Mouse (Mus musculus): ENCODE data around the gene Gsta3. TPM values are rescaled to one million over a fixed set of nuclear protein-coding genes. Genes with fewer than 3 reads are reported as not detected.

Gene Gsta3
- polyA plus RNA-seq, 1 experiment from 2014 or later = 0.48 TPM

DNA sequence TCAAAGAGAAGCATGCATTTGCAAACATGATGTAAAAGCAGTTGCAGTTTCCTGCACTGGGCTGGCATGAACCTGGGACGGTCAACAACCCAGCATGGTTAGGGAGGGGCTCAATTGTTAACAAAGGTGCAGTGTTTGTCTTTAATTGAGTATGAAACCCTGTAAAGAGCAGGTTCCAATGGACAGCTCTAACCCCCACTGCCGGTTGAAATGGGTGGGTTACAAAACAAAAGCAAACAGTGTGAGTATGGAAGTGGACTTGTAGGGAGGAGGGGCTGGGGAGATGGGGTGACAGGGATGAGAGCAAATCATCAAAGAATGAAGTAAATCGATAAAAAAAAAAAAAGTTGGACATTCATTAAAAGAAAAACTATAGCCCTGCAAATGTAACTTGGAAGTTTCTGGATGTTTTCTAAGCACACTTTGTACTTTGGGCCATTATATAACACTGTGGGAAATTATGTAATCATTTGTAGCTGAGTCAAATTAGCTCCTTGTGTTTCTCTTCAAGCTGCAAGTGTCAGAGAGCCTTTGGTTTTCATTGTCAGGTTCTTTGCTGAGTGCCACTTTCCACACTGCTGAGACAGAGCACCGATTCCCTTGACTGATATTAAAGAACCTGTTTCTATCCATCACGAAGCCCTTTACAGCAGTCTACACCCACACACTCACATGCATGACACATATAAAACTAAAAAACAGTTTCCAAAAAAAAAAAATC, 8.5 kb upstream of the Gsta3 start:
- DNase-seq (ENCODE audit: low spot score) (no peak), ATAC-seq (ENCODE audit: insufficient read depth, low FRiP score, low TSS enrichment) (no peak)
- no peak overlapping the region for H3K27ac ChIP-seq (ENCODE audit: low read depth, low read length)
- no peaks in the 10 kb centered on the region for H3K27me3 ChIP-seq (ENCODE audit: control insufficient read depth, insufficient read depth, low read length)
- H3K36me3 ChIP-seq (ENCODE audit: control insufficient read depth, insufficient read depth, low read length) = no peaks in the 10 kb centered on the region
- H3K4me3 ChIP-seq (ENCODE audit: low read depth, low read length) = no peak overlapping the region
- H3K9me3 ChIP-seq (ENCODE audit: control insufficient read depth, low read length) = no peaks in the 10 kb centered on the region
- WGBS = 67% methylated on average over 5 of the region's 5 CpGs
- H3K4me2 ChIP-seq (ENCODE audit: low read depth) = no peak overlapping the region
- no peaks in the 10 kb centered on the region for H3K4me1 ChIP-seq (ENCODE audit: control insufficient read depth, insufficient read depth, low read length)
- H3K9ac ChIP-seq (ENCODE audit: low read length) = no peak overlapping the region

- no peaks in the 10 kb centered on the region for H3K9me3 ChIP-seq (ENCODE audit: control insufficient read depth, low read length)
- no peak overlapping the region for H3K4me3 ChIP-seq (ENCODE audit: low read depth, low read length)
- WGBS = 85% methylated on average over 1 of the region's 1 CpGs
- no peak overlapping the region for H3K9ac ChIP-seq (ENCODE audit: low read length)
- DNase-seq (ENCODE audit: low spot score) (no peak), ATAC-seq (ENCODE audit: insufficient read depth, low FRiP score, low TSS enrichment) (no peak)
- no peak overlapping the region for H3K27ac ChIP-seq (ENCODE audit: low read depth, low read length)
- no peaks in the 10 kb centered on the region for H3K4me1 ChIP-seq (ENCODE audit: control insufficient read depth, insufficient read depth, low read length)
- no peak overlapping the region for H3K4me2 ChIP-seq (ENCODE audit: low read depth)
- H3K36me3 ChIP-seq (ENCODE audit: control insufficient read depth, insufficient read depth, low read length) = no peaks in the 10 kb centered on the region
- H3K27me3 ChIP-seq (ENCODE audit: control insufficient read depth, insufficient read depth, low read length) = no peaks in the 10 kb centered on the region
These were observed 7.9 kb upstream of the Gsta3 start for GRCm38 (mm10) chr1:21232516-21232915.

DNA sequence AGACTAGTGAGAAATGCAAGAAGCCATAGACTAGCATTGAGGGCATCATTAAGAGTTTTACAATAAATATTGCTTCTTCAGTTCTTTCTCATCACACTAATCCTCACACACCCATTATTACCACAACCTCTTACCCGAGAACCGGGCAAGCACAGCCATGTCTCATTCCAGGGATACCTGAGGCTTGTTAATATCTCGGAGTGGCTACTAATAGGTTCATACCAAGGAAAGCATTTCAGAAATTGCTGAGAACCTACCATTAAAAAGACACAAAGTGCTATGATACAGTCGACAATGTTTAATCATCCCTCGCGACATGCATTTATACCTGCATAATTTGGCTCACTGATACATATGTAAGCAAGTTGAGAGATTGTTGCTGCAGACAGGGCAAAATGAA, 5.0 kb upstream of the Gsta3 start:
- H3K9ac ChIP-seq (ENCODE audit: low read length) = no peak overlapping the region
- no peaks in the 10 kb centered on the region for H3K27me3 ChIP-seq (ENCODE audit: control insufficient read depth, insufficient read depth, low read length)
- no peaks in the 10 kb centered on the region for H3K36me3 ChIP-seq (ENCODE audit: control insufficient read depth, insufficient read depth, low read length)
- ATAC-seq (ENCODE audit: insufficient read depth, low FRiP score, low TSS enrichment) = no peak
- no peak for DNase-seq (ENCODE audit: low spot score)
- no peaks in the 10 kb centered on the region for H3K9me3 ChIP-seq (ENCODE audit: control insufficient read depth, low read length)
- H3K4me2 ChIP-seq (ENCODE audit: low read depth) = no peak overlapping the region
- no peaks in the 10 kb centered on the region for H3K4me1 ChIP-seq (ENCODE audit: control insufficient read depth, insufficient read depth, low read length)
- H3K27ac ChIP-seq (ENCODE audit: low read depth, low read length) = no peak overlapping the region
- 92% methylated on average over 6 of the region's 6 CpGs for WGBS
- no peak overlapping the region for H3K4me3 ChIP-seq (ENCODE audit: low read depth, low read length)

GRCm38 (mm10) chr1:21241096-21241495, 707 bp downstream of the Gsta3 start:
- Histone ChIP-seq H3K9me3 (ENCODE audit: control insufficient read depth, low read length) (no peaks in the 10 kb centered on the region), H3K27ac (ENCODE audit: low read depth, low read length) (no peak overlapping the region), H3K27me3 (ENCODE audit: control insufficient read depth, insufficient read depth, low read length) (no peaks in the 10 kb centered on the region), H3K36me3 (ENCODE audit: control insufficient read depth, insufficient read depth, low read length) (no peaks in the 10 kb centered on the region), H3K4me1 (ENCODE audit: control insufficient read depth, insufficient read depth, low read length) (no peaks in the 10 kb centered on the region), H3K4me3 (ENCODE audit: low read depth, low read length) (no peak overlapping the region), H3K4me2 (ENCODE audit: low read depth) (no peak overlapping the region), H3K9ac (ENCODE audit: low read length) (no peak overlapping the region)
- 81% methylated on average over 1 of the region's 1 CpGs for WGBS
- ATAC-seq (ENCODE audit: insufficient read depth, low FRiP score, low TSS enrichment) = no peak
- DNase-seq (ENCODE audit: low spot score) = no peak

GRCm38 (mm10) chr1:21244290-21244960, 4.0 kb downstream of the Gsta3 start:
- H3K9ac ChIP-seq (ENCODE audit: low read length) = no peak overlapping the region
- no peak for ATAC-seq (ENCODE audit: insufficient read depth, low FRiP score, low TSS enrichment)
- 79% methylated on average over 4 of the region's 4 CpGs for WGBS
- no peak overlapping the region for H3K27ac ChIP-seq (ENCODE audit: low read depth, low read length)
- H3K4me3 ChIP-seq (ENCODE audit: low read depth, low read length) = no peak overlapping the region
- H3K4me1 ChIP-seq (ENCODE audit: control insufficient read depth, insufficient read depth, low read length) = no peaks in the 10 kb centered on the region
- no peak overlapping the region for H3K4me2 ChIP-seq (ENCODE audit: low read depth)
- H3K9me3 ChIP-seq (ENCODE audit: control insufficient read depth, low read length) = no peaks in the 10 kb centered on the region
- no peak for DNase-seq (ENCODE audit: low spot score)
- H3K36me3 ChIP-seq (ENCODE audit: control insufficient read depth, insufficient read depth, low read length) = no peaks in the 10 kb centered on the region
- no peaks in the 10 kb centered on the region for H3K27me3 ChIP-seq (ENCODE audit: control insufficient read depth, insufficient read depth, low read length)

GRCm38 (mm10) chr1:21246136-21246535, 5.7 kb downstream of the Gsta3 start:
- DNase-seq (ENCODE audit: low spot score) (no peak), ATAC-seq (ENCODE audit: insufficient read depth, low FRiP score, low TSS enrichment) (no peak)
- H3K27me3 ChIP-seq (ENCODE audit: control insufficient read depth, insufficient read depth, low read length) = no peaks in the 10 kb centered on the region
- 84% methylated on average over 3 of the region's 3 CpGs for WGBS
- no peaks in the 10 kb centered on the region for H3K36me3 ChIP-seq (ENCODE audit: control insufficient read depth, insufficient read depth, low read length)
- no peaks in the 10 kb centered on the region for H3K9me3 ChIP-seq (ENCODE audit: control insufficient read depth, low read length)
- H3K4me2 ChIP-seq (ENCODE audit: low read depth) = no peak overlapping the region
- no peaks in the 10 kb centered on the region for H3K4me1 ChIP-seq (ENCODE audit: control insufficient read depth, insufficient read depth, low read length)
- no peak overlapping the region for H3K27ac ChIP-seq (ENCODE audit: low read depth, low read length)
- no peak overlapping the region for H3K4me3 ChIP-seq (ENCODE audit: low read depth, low read length)
- H3K9ac ChIP-seq (ENCODE audit: low read length) = no peak overlapping the region

- Histone ChIP-seq H3K9ac (ENCODE audit: low read length) (no peak overlapping the region), H3K4me1 (ENCODE audit: control insufficient read depth, insufficient read depth, low read length) (no peaks in the 10 kb centered on the region), H3K27ac (ENCODE audit: low read depth, low read length) (no peak overlapping the region), H3K4me2 (ENCODE audit: low read depth) (no peak overlapping the region), H3K4me3 (ENCODE audit: low read depth, low read length) (no peak overlapping the region), H3K9me3 (ENCODE audit: control insufficient read depth, low read length) (no peaks in the 10 kb centered on the region), H3K27me3 (ENCODE audit: control insufficient read depth, insufficient read depth, low read length) (no peaks in the 10 kb centered on the region), H3K36me3 (ENCODE audit: control insufficient read depth, insufficient read depth, low read length) (no peaks in the 10 kb centered on the region)
- DNase-seq (ENCODE audit: low spot score) (no peak), ATAC-seq (ENCODE audit: insufficient read depth, low FRiP score, low TSS enrichment) (no peak)
These were observed 7.5 kb downstream of the Gsta3 start for GRCm38 (mm10) chr1:21247896-21248295.

- ATAC-seq (ENCODE audit: insufficient read depth, low FRiP score, low TSS enrichment) (no peak), DNase-seq (ENCODE audit: low spot score) (no peak)
- Histone ChIP-seq H3K27ac (ENCODE audit: low read depth, low read length) (no peak overlapping the region), H3K9me3 (ENCODE audit: control insufficient read depth, low read length) (no peaks in the 10 kb centered on the region), H3K27me3 (ENCODE audit: control insufficient read depth, insufficient read depth, low read length) (no peaks in the 10 kb centered on the region), H3K36me3 (ENCODE audit: control insufficient read depth, insufficient read depth, low read length) (no peaks in the 10 kb centered on the region), H3K4me2 (ENCODE audit: low read depth) (no peak overlapping the region), H3K9ac (ENCODE audit: low read length) (no peak overlapping the region), H3K4me1 (ENCODE audit: control insufficient read depth, insufficient read depth, low read length) (no peaks in the 10 kb centered on the region), H3K4me3 (ENCODE audit: low read depth, low read length) (no peak overlapping the region)
- WGBS = 91% methylated on average over 9 of the region's 9 CpGs
These were observed 8.4 kb downstream of the Gsta3 start for GRCm38 (mm10) chr1:21248560-21249390.

All from neural tube, embryonic 11.5 days (tissue).